In genomic region chr19:46516667-46517528, GRCm38 (mm10) we compare ENCODE assay signal across 9 mouse cellular contexts. TPM values are rescaled to one million over a fixed set of nuclear protein-coding genes. Genes with fewer than 3 reads are reported as not detected.
DNase-seq lines count a peak whose midpoint lies in the region; ATAC-seq and TF ChIP-seq lines count a peak whose summit lies in the region.
"Had no signal": no experiment of that assay in that cellular context is flagged by ENCODE, and none has a peak within 500 bp of the region (broad histone marks: within the 10 kb centered on the region; RNA-seq: fewer than 3 reads in every experiment).

No protein-coding gene starts in this region.

- intact Hi-C loops in left cerebral cortex, postnatal 14 days (cut with DNase I), result no loop called here

- DNase-seq in adrenal gland, postnatal 10 days, result peak; percentile 46
- no peak for DNase-seq in adrenal gland, adult 8-10 months
- no peak for DNase-seq in lung, postnatal 14 days
- DNase-seq in thymus, adult 2 months, result peak; percentile 52
- no peak for DNase-seq in left cerebral cortex, postnatal 14 days (ENCODE audit: low spot score in 2 of 2)
- DNase-seq in left cerebral cortex, adult 18-20 months (ENCODE audit: low spot score in 2 of 2), result no peak

- no peak overlapping the region for H3K9ac ChIP-seq in lung, embryonic 15.5 days
- H3K9ac ChIP-seq in kidney, embryonic 16.5 days (replicated peaks; ENCODE audit: low read length), result no peak overlapping the region; the same call in 1 of the 2 replicates

- H3K27me3 ChIP-seq in lung, embryonic 15.5 days, result no peaks in the 10 kb centered on the region
- no peaks in the 10 kb centered on the region for H3K27me3 ChIP-seq in kidney, embryonic 16.5 days (ENCODE audit: insufficient read depth, low read length)
- H3K27me3 ChIP-seq in thymus, adult 2 months (ENCODE audit: control insufficient read depth, insufficient read depth, low read length), result no peaks in the 10 kb centered on the region

- H3K4me2 ChIP-seq in lung, embryonic 15.5 days, result no peak overlapping the region
- no peak overlapping the region for H3K4me2 ChIP-seq in kidney, embryonic 16.5 days (replicated peaks; ENCODE audit: low read depth, low read length)

- ATAC-seq in lung, embryonic 15.5 days (ENCODE audit: borderline replicate concordance, extremely low read depth, low FRiP score, low TSS enrichment), result no peak
- no peak for ATAC-seq in kidney, embryonic 16.5 days (ENCODE audit: low FRiP score, low TSS enrichment)

- TF ChIP-seq POLR2A in thymus, adult 2 months (IDR thresholded peaks at IDR 0.05; ENCODE audit: control insufficient read depth, extremely low read depth, insufficient read depth, low read length, poor library complexity), result no peak

- WGBS in lung, embryonic 15.5 days, result 59% methylated on average over 3 of the region's 3 CpGs
- WGBS in kidney, embryonic 16.5 days, result 60% methylated on average over 3 of the region's 3 CpGs
- WGBS in thymus, adult 2 months, result 64% methylated on average over 3 of the region's 3 CpGs

- H3K27ac ChIP-seq in lung, embryonic 15.5 days, result peak overlapping the region; percentile 71
- peak overlapping the region; percentile 87 for H3K27ac ChIP-seq in kidney, embryonic 16.5 days (ENCODE audit: low read length)
- H3K27ac ChIP-seq in thymus, adult 2 months (ENCODE audit: control insufficient read depth, insufficient read depth, low read length), result peak overlapping the region; percentile 89
- H3K27ac ChIP-seq: macrophage had no signal

- peaks cover 46% of the 10 kb centered on the region for H3K36me3 ChIP-seq in lung, embryonic 15.5 days
- H3K36me3 ChIP-seq in kidney, embryonic 16.5 days (ENCODE audit: insufficient read depth, low read length), result peaks cover 48% of the 10 kb centered on the region
- H3K36me3 ChIP-seq in thymus, adult 2 months (ENCODE audit: control insufficient read depth, insufficient read depth, low read length), result peaks cover 37% of the 10 kb centered on the region

- no peak overlapping the region for H3K4me3 ChIP-seq in lung, embryonic 15.5 days
- H3K4me3 ChIP-seq in kidney, embryonic 16.5 days (ENCODE audit: low read length), result no peak overlapping the region
- no peak overlapping the region for H3K4me3 ChIP-seq in thymus, adult 2 months (ENCODE audit: control insufficient read depth, insufficient read depth, low read length)

- H3K9me3 ChIP-seq in lung, embryonic 15.5 days, result no peaks in the 10 kb centered on the region
- H3K9me3 ChIP-seq in kidney, embryonic 16.5 days (ENCODE audit: low read length), result no peaks in the 10 kb centered on the region

- TF ChIP-seq CTCF in thymus, adult 2 months (IDR thresholded peaks at IDR 0.05; ENCODE audit: borderline replicate concordance, control insufficient read depth, extremely low read depth, insufficient read depth, low read length, poor library complexity), result no peak

- H3K4me1 ChIP-seq in lung, embryonic 15.5 days, result peaks cover 50% of the 10 kb centered on the region
- H3K4me1 ChIP-seq in kidney, embryonic 16.5 days (ENCODE audit: insufficient read depth, low read length), result peaks cover 52% of the 10 kb centered on the region
- peaks cover 44% of the 10 kb centered on the region for H3K4me1 ChIP-seq in thymus, adult 2 months (replicated peaks; ENCODE audit: control insufficient read depth, insufficient read depth, low read length)

RNA-seq across cellular contexts. Expression of gene Trim8, which starts 15.4 kb away (rescaled TPM):
- 10 to 100 TPM; 37.9 to 41.6 TPM for total RNA-seq in adrenal gland, postnatal 10 days (2021)
- 10 to 100 TPM; 46.6 to 69.0 (median 59.4) TPM for total RNA-seq in adrenal gland, adult 8-10 months (2022)
- polyA plus RNA-seq in lung, embryonic 15.5 days (2015; fragmentation: Nextera tagmentation; extraction: Ambion mirVana), result 22.2 and 27.8 TPM in 2 replicates
- 22.2 and 26.0 TPM in 2 replicates for polyA plus RNA-seq in kidney, embryonic 16.5 days (2015; fragmentation: Nextera tagmentation; extraction: Ambion mirVana)
- polyA plus RNA-seq in thymus, adult 2 months (2012; rRNA removed), result 57.9 and 78.2 TPM in 2 replicates
- total RNA-seq in left cerebral cortex, postnatal 14 days (2021), result 100 to 1,000 TPM; 103 to 110 TPM
- 100 to 1,000 TPM; 119 to 120 TPM for total RNA-seq in left cerebral cortex, adult 18-20 months (2021)

RNA-seq across cellular contexts. Expression of gene Arl3, which starts 56.1 kb away (rescaled TPM):
- total RNA-seq in adrenal gland, postnatal 10 days (2021), result 10 to 100 TPM; 41.7 to 43.0 TPM
- 10 to 100 TPM; 39.0 to 81.8 (median 61.0) TPM for total RNA-seq in adrenal gland, adult 8-10 months (2022)
- 115 and 119 TPM in 2 replicates for polyA plus RNA-seq in lung, embryonic 15.5 days (2015; fragmentation: Nextera tagmentation; extraction: Ambion mirVana)
- 142 and 148 TPM in 2 replicates for polyA plus RNA-seq in kidney, embryonic 16.5 days (2015; fragmentation: Nextera tagmentation; extraction: Ambion mirVana)
- polyA plus RNA-seq in thymus, adult 2 months (2012; rRNA removed), result 17.0 and 21.6 TPM in 2 replicates
- total RNA-seq in left cerebral cortex, postnatal 14 days (2021), result 100 to 1,000 TPM; 103 to 116 TPM
- total RNA-seq in left cerebral cortex, adult 18-20 months (2021), result 100 to 1,000 TPM; 122 to 128 TPM

RNA-seq across cellular contexts. Expression of gene Sfxn2, which starts 56.3 kb away (rescaled TPM):
- total RNA-seq in adrenal gland, postnatal 10 days (2021), result 10 to 100 TPM; 11.2 to 16.4 TPM
- total RNA-seq in adrenal gland, adult 8-10 months (2022), result 10 to 100 TPM in 3 of 4 experiments, 1 to 10 TPM in 1; 7.0 to 16.4 (median 12.0) TPM
- 27.9 and 28.3 TPM in 2 replicates for polyA plus RNA-seq in lung, embryonic 15.5 days (2015; fragmentation: Nextera tagmentation; extraction: Ambion mirVana)
- polyA plus RNA-seq in kidney, embryonic 16.5 days (2015; fragmentation: Nextera tagmentation; extraction: Ambion mirVana), result 39.4 and 41.1 TPM in 2 replicates
- 5.6 and 6.5 TPM in 2 replicates for polyA plus RNA-seq in thymus, adult 2 months (2012; rRNA removed)
- 1 to 10 TPM; 4.1 to 6.0 TPM for total RNA-seq in left cerebral cortex, postnatal 14 days (2021)
- 1 to 10 TPM; 3.5 to 5.6 TPM for total RNA-seq in left cerebral cortex, adult 18-20 months (2021)

Comparison
In these comparisons a context has a peak if more than half of its experiments do, and no peak if none do; other contexts are left out.
1. DNase-seq: peak in adrenal gland, postnatal 10 days (single experiment) and thymus, adult 2 months (single experiment); none in adrenal gland, adult 8-10 months (single experiment), lung, postnatal 14 days (single experiment), left cerebral cortex, postnatal 14 days (0 of 2) and left cerebral cortex, adult 18-20 months (0 of 2).
2. Peak in every context shown above with its lines, with median percentiles within 50 percentile points of each other: H3K27ac ChIP-seq.